Mouse (Mus musculus) heart, postnatal 0 days (tissue): Measurements from ENCODE around the gene Mettl21e. TPM values are rescaled to one million over a fixed set of nuclear protein-coding genes. Genes with fewer than 3 reads are reported as not detected.
"Not testable (repeated sequence)": the region's sequence is repeated elsewhere in the genome, so short reads cannot be mapped to it uniquely, and the experiment has no call there.

Source experiments
- ATAC-seq: fragments of 200-750 bp; cut with Nextera tagmentation; 2 replicates; pipeline ENCODE4 v1.8.0; 2017; ENCODE audit warnings: low read depth, moderate number of reproducible peaks, moderate library complexity; ENCODE audit not compliant: insufficient read depth
- DNase-seq: peaks from one replicate; pipeline ENCODE4 v3.0.0-alpha.2; 2016; ENCODE audit warnings: low spot score
- H3K27ac ChIP-seq: fragments of 300-500 bp; sonication (generic); 2 replicates; pipeline ENCODE4 v1.5.1; 2014; ENCODE audit warnings: low read depth, mild to moderate bottlenecking
- H3K27me3 ChIP-seq: fragments of 300-500 bp; sonication (generic); 2 replicates; pipeline ENCODE4 v1.6.1; 2014; ENCODE audit warnings: low read length, mixed read lengths; ENCODE audit not compliant: control insufficient read depth, insufficient read depth
- H3K36me3 ChIP-seq: fragments of 300-500 bp; sonication (generic); replicated peaks from 2 replicates; pipeline ENCODE4 v1.6.1; 2014; ENCODE audit warnings: low read length, mixed read lengths; ENCODE audit not compliant: control insufficient read depth, insufficient read depth
- H3K4me1 ChIP-seq: fragments of 300-500 bp; sonication (generic); 2 replicates; pipeline ENCODE4 v1.6.1; 2014; ENCODE audit warnings: antibody characterized with exemption; ENCODE audit not compliant: control insufficient read depth, insufficient read depth
- H3K4me2 ChIP-seq: fragments of 300-500 bp; sonication (generic); 2 replicates; pipeline ENCODE4 v1.6.1; 2014; ENCODE audit warnings: low read depth, mild to moderate bottlenecking, low read length, moderate library complexity
- H3K4me3 ChIP-seq: fragments of 300-500 bp; sonication (generic); 2 replicates; pipeline ENCODE4 v1.5.1; 2014; ENCODE audit warnings: low read depth, low read length
- H3K9ac ChIP-seq: fragments of 300-500 bp; sonication (generic); replicated peaks from 2 replicates; pipeline ENCODE4 v1.6.1; 2014; ENCODE audit warnings: low read depth, low read length, mixed read lengths
- H3K9me3 ChIP-seq: fragments of 300-500 bp; sonication (generic); replicated peaks from 2 replicates; pipeline ENCODE4 v1.6.1; 2016; ENCODE audit warnings: low read length; ENCODE audit not compliant: control insufficient read depth
- CTCF ChIP-seq: IDR thresholded peaks from 2 replicates; pipeline ENCODE4 v1.5.1; 2016; ENCODE audit warnings: antibody characterized with exemption, control low read depth, low read depth
- EP300 ChIP-seq: IDR thresholded peaks from 2 replicates; pipeline ENCODE4 v1.6.1; 2016; ENCODE audit warnings: antibody characterized with exemption, low read depth
- WGBS: fragments of 180-500 bp; shearing (Covaris S2); extraction: QIAGEN DNeasy Blood & Tissue Kit; methylation state at CpG from one replicate; pipeline ENCODE4 v1.1.7; 2014; 5-methylcytosine and 5-hydroxymethylcytosine counted together
- polyA plus RNA-seq: library from polyadenylated mRNA; unstranded; fragments of >200 nt; fragmentation: Nextera tagmentation; extraction: Ambion mirVana; gene quantifications from 2 replicates; pipeline ENCODE4 v1.2.1, GENCODE M21; 2015
- total RNA-seq: library from RNA; depleted of rRNA; stranded (reverse); fragments of >200 nt; gene quantifications from 2 replicates; pipeline ENCODE4 v1.2.3, GENCODE M21; 2014; ENCODE audit warnings: low replicate concordance; rRNA removed

Mettl21e gene
- total RNA-seq (not detected in 2 replicates), polyA plus RNA-seq (0.05 TPM in 1 of 2 replicates, not detected in the other)

DNA sequence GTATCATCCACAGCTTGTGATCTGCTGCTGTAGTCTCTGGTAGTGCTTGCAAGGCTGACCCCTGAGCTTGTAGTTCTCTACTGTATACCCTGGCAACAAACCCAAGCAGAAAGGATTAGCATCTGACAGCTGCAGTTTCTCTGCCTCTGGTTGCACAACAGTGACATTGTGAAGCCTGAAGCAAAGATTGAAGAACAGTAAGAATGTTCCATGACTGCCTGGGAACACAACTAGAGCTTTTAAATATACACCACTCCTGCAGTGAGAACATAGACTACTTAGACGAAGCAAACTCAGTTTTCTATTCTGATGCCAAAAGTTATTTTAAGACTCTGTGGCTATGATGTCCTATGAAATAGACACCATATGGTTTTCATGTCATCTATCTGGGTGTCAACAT, at the start of gene Mettl21e:
TSS of gene Mettl21e (minus strand) at position 86 of the 400 bp plus-strand sequence.
- DNase-seq (peak; percentile 40), ATAC-seq (peak; percentile 49; the same call in 1 of the 2 replicates)
- WGBS = 13% methylated on average over 1 of the region's 1 CpGs
- H3K4me3 ChIP-seq = no peak within 1 kb of the TSS
- no peak for TF ChIP-seq CTCF
- no peak for TF ChIP-seq EP300
- H3K36me3 ChIP-seq = no peaks in the 10 kb centered on the region
- H3K27me3 ChIP-seq = no peaks in the 10 kb centered on the region
- H3K9ac ChIP-seq = no peak within 1 kb of the TSS
- H3K4me2 ChIP-seq = no peak within 1 kb of the TSS
- peaks cover 16% of the 10 kb centered on the region for H3K4me1 ChIP-seq
- H3K9me3 ChIP-seq = no peaks in the 10 kb centered on the region
- peak within 1 kb of the TSS; percentile 44; the same call in 1 of the 2 replicates for H3K27ac ChIP-seq

DNA sequence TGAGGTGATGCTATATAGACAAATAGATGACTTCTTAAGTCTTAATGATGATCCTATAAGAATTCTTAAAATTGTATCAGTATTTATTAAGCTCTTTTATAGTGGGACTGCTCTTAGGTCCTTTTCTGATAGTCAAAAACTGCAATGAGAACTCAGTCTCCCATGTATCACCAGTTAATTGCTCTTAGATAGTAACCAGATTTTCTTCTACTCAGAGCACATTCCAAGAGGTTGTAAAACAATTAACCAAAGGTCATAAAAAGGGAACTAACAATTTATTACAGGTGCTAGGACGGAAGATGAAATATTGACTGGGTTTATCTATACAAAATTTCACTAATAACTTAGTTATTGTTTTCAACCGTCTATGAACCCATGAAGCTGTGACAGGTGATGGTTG, 21.7 kb upstream of the Mettl21e start:
- not testable (repeated sequence) for H3K9me3 ChIP-seq, H3K9ac ChIP-seq, H3K4me2 ChIP-seq, H3K27ac ChIP-seq, H3K36me3 ChIP-seq, H3K4me1 ChIP-seq, DNase-seq, H3K27me3 ChIP-seq, H3K4me3 ChIP-seq, ATAC-seq
- WGBS = 69% methylated on average over 2 of the region's 2 CpGs

DNA sequence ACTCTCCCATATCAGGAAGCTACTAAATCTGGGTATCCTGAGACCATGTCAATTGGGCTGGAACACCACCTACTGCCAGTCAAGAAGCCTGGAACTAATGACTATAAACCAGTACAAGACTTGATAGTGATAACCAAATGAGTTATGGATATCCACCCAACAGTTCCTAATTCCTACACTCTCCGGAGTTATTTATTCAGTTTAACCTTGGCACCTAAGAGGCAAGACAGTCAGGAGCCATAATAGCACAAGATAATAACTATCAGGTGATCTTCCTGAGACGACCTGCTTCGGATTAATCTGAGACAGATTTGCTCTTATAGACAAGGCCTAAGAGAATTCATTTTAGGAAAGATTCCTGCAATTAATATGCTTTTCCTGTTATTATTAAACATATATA, 21.2 kb upstream of the Mettl21e start:
- WGBS = 76% methylated on average over 3 of the region's 3 CpGs
- no peaks in the 10 kb centered on the region for H3K4me1 ChIP-seq
- no peak for TF ChIP-seq EP300
- no peak for TF ChIP-seq CTCF
- no peaks in the 10 kb centered on the region for H3K27me3 ChIP-seq
- no peak overlapping the region for H3K4me3 ChIP-seq
- H3K9ac ChIP-seq = no peak overlapping the region
- H3K4me2 ChIP-seq = no peak overlapping the region
- no peak for DNase-seq
- H3K27ac ChIP-seq = no peak overlapping the region
- H3K36me3 ChIP-seq = no peaks in the 10 kb centered on the region
- H3K9me3 ChIP-seq = no peaks in the 10 kb centered on the region
- no peak for ATAC-seq

DNA sequence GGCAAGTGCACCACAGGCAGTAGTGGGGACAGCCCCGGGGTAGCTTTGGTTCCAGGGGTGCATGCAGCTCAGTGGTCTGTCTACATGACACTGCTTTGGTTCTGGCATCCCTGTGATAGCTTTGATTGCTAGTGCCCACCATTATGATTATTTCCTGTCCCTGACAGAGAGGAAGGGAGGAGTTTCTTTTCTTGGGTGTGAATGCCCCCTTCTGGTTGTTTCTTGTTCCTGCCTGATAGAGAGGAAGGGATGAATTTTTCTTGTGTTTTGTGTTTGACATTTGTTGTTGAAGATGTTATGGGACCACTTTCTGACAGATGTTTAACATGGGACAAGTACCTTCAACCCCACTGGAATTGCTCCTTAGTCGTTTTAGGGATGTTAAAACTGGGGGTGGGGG, 18.5 kb upstream of the Mettl21e start:
- WGBS = 77% methylated on average over 2 of the region's 2 CpGs
- DNase-seq = no peak

DNA sequence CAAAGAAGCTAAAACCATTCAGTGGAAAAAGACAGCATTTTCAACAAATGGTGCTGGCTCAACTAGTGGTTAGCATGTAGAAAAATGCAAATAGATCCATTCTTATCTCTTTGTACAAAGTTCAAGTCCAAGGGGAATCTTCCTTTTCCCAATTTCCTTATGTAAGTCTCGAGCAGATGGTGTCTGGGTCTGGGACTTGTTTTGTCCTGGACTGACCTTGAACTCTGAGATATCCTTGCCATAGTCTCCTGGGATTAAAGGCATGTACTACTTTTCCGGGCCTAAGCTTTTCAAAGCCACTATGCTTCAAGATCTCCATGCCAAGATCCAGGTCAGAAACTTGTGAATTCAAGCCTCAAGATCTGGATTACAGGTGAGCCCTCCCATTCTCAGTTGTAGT, 16.6 kb upstream of the Mettl21e start:
- no peak overlapping the region for H3K27ac ChIP-seq
- WGBS = 57% methylated on average over 2 of the region's 2 CpGs
- no peak for ATAC-seq

More for the DNA sequence above, 18.5 kb upstream of the Mettl21e start:
- H3K9me3 ChIP-seq = no peaks in the 10 kb centered on the region
- no peak overlapping the region for H3K27ac ChIP-seq
- H3K4me1 ChIP-seq = no peaks in the 10 kb centered on the region
- H3K4me3 ChIP-seq = no peak overlapping the region
- no peaks in the 10 kb centered on the region for H3K36me3 ChIP-seq
- H3K9ac ChIP-seq = no peak overlapping the region
- TF ChIP-seq CTCF (no peak), EP300 (no peak)
- no peak for ATAC-seq
- no peak overlapping the region for H3K4me2 ChIP-seq
- H3K27me3 ChIP-seq = no peaks in the 10 kb centered on the region

DNA sequence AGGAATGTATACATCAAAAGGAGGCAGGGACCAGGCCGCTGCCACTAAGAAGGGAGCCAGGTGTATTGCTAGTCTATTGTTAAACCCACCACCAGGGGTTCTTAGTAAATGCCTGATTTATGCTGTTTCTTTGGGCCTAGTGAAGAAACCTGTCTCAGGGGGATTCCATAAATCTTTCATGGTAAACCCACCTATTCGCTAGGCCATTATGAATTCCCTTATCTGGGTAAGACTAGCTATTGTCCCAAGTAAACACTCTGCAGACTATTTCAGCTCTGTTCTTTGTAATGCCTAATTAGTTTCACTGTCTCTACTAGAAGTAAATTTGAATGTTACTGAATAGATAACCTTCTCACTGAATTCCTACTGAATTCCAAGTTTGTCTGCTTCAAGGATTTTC, 15.8 kb upstream of the Mettl21e start:
- H3K36me3 ChIP-seq, H3K4me3 ChIP-seq, ATAC-seq, DNase-seq, H3K27me3 ChIP-seq, H3K9me3 ChIP-seq, H3K9ac ChIP-seq, H3K27ac ChIP-seq, H3K4me2 ChIP-seq, H3K4me1 ChIP-seq: not testable (repeated sequence)
- 87% methylated on average over 2 of the region's 2 CpGs for WGBS

More for the DNA sequence above, 16.6 kb upstream of the Mettl21e start:
- DNase-seq = no peak
- no peak overlapping the region for H3K4me3 ChIP-seq
- no peak overlapping the region for H3K9ac ChIP-seq
- H3K27me3 ChIP-seq = no peaks in the 10 kb centered on the region
- H3K9me3 ChIP-seq = no peaks in the 10 kb centered on the region
- no peaks in the 10 kb centered on the region for H3K36me3 ChIP-seq
- H3K4me2 ChIP-seq = no peak overlapping the region
- no peaks in the 10 kb centered on the region for H3K4me1 ChIP-seq
- TF ChIP-seq EP300 = no peak
- TF ChIP-seq CTCF = no peak
